13 mouse cellular contexts compared by ENCODE assay signal in genomic region chr7:29259781-29260730, GRCm38 (mm10). TPM values are rescaled to one million over a fixed set of nuclear protein-coding genes. Genes with fewer than 3 reads are reported as not detected.
DNase-seq lines count a peak whose midpoint lies in the region; ATAC-seq lines count a peak whose summit lies in the region.
"Had no signal": no experiment of that assay in that cellular context is flagged by ENCODE, and none has a peak within 500 bp of the region (broad histone marks: within the 10 kb centered on the region; RNA-seq: fewer than 3 reads in every experiment).

No protein-coding gene starts in this region.

- H3K36me3 ChIP-seq in forebrain, embryonic 14.5 days (ENCODE audit: control insufficient read depth, insufficient read depth, low read length) = 0 out of 2 replicates have a peak, but pooled peaks cover 2% of the 10 kb centered on the region
- 0 out of 2 replicates have a peak, but pooled peaks cover 5% of the 10 kb centered on the region for H3K36me3 ChIP-seq in midbrain, embryonic 14.5 days (ENCODE audit: control insufficient read depth, insufficient read depth, low read length)

- H3K4me2 ChIP-seq in forebrain, embryonic 14.5 days (ENCODE audit: low read length) = no peak overlapping the region
- H3K4me2 ChIP-seq in midbrain, embryonic 14.5 days (ENCODE audit: low read length) = no peak overlapping the region
- H3K4me2 ChIP-seq: stomach, embryonic 15.5 days had no signal

- peaks cover 7% of the 10 kb centered on the region for H3K4me1 ChIP-seq in forebrain, embryonic 14.5 days (ENCODE audit: control insufficient read depth, insufficient read depth, low read length)
- H3K4me1 ChIP-seq in midbrain, embryonic 14.5 days (ENCODE audit: control insufficient read depth, insufficient read depth, low read length) = peaks cover 6% of the 10 kb centered on the region; the same call in 1 of the 2 replicates

- peak; percentile 40 for DNase-seq in embryo, embryonic 10.5 days (ENCODE audit: low spot score)
- DNase-seq in embryo, embryonic 9.5 days (ENCODE audit: extremely low spot score) = no peak
- peak; percentile 14 for DNase-seq in A20 (ENCODE audit: low read depth, low spot score)
- DNase-seq in forebrain, embryonic 14.5 days (ENCODE audit: low spot score) = peak; percentile 33
- DNase-seq in midbrain, embryonic 14.5 days = peak; percentile 22
- DNase-seq in left cerebral cortex, adult 18-20 months (ENCODE audit: low spot score in 2 of 2) = no peak
- DNase-seq in natural killer cell, adult 2 months (ENCODE audit: low spot score in 2 of 2) = no peak
- DNase-seq: cerebellum, postnatal 25 days; heart, adult 18-20 months; kidney, postnatal 10 days; liver, postnatal 0 days had no signal

- no peak overlapping the region for H3K9ac ChIP-seq in forebrain, embryonic 14.5 days (ENCODE audit: low read length)
- no peak overlapping the region for H3K9ac ChIP-seq in midbrain, embryonic 14.5 days (replicated peaks; ENCODE audit: low read length)
- H3K9ac ChIP-seq: liver, postnatal 0 days; stomach, embryonic 15.5 days had no signal

- no peaks in the 10 kb centered on the region for H3K27me3 ChIP-seq in forebrain, embryonic 14.5 days (replicated peaks; ENCODE audit: control insufficient read depth, insufficient read depth, low read length)
- H3K27me3 ChIP-seq in midbrain, embryonic 14.5 days (ENCODE audit: control insufficient read depth, insufficient read depth, low read length) = no peaks in the 10 kb centered on the region
- H3K27me3 ChIP-seq: stomach, embryonic 15.5 days had no signal

- H3K4me3 ChIP-seq in forebrain, embryonic 14.5 days (ENCODE audit: low read depth, low read length) = no peak overlapping the region
- H3K4me3 ChIP-seq in midbrain, embryonic 14.5 days (replicated peaks; ENCODE audit: low read depth, low read length) = no peak overlapping the region
- H3K4me3 ChIP-seq: stomach, embryonic 15.5 days had no signal

- 69% methylated on average over 10 of the region's 10 CpGs for WGBS in forebrain, embryonic 14.5 days
- WGBS in midbrain, embryonic 14.5 days = 62% methylated on average over 10 of the region's 10 CpGs

- H3K9me3 ChIP-seq in forebrain, embryonic 14.5 days (replicated peaks; ENCODE audit: control insufficient read depth, low read length) = no peaks in the 10 kb centered on the region
- no peaks in the 10 kb centered on the region for H3K9me3 ChIP-seq in midbrain, embryonic 14.5 days (ENCODE audit: control insufficient read depth, low read length)
- H3K9me3 ChIP-seq: stomach, embryonic 15.5 days had no signal

- peak; percentile 50; the same call in 1 of the 2 replicates for ATAC-seq in forebrain, embryonic 14.5 days
- ATAC-seq in midbrain, embryonic 14.5 days (ENCODE audit: low FRiP score, low TSS enrichment) = peak; percentile 37; the same call in 1 of the 2 replicates
- no peak for ATAC-seq in megakaryocyte progenitor cell, adult 5-6 weeks (replicated peaks; ENCODE audit: poor library complexity)
- ATAC-seq: liver, postnatal 0 days had no signal

- H3K27ac ChIP-seq in forebrain, embryonic 14.5 days (ENCODE audit: low read depth, low read length) = peak overlapping the region; percentile 39; the same call in 1 of the 2 replicates
- 0 out of 2 replicates have a peak overlapping the region, but pooled peaks have one; percentile 32 for H3K27ac ChIP-seq in midbrain, embryonic 14.5 days (replicated peaks; ENCODE audit: low read depth, low read length)
- H3K27ac ChIP-seq: stomach, embryonic 15.5 days had no signal

RNA-seq across cellular contexts. Expression of gene 2200002D01Rik, which starts 11.8 kb away (rescaled TPM):
- polyA plus RNA-seq in forebrain, embryonic 14.5 days (2014; fragmentation: Nextera tagmentation; extraction: Ambion mirVana) = 0.37 and 1.2 TPM in 2 replicates
- polyA plus RNA-seq in midbrain, embryonic 14.5 days (2014; fragmentation: Nextera tagmentation; extraction: Ambion mirVana) = 0.29 and 0.57 TPM in 2 replicates
- under 1 TPM; 0.65 to 0.98 TPM for total RNA-seq in left cerebral cortex, adult 18-20 months (2021)
- total RNA-seq in megakaryocyte progenitor cell, adult 5-6 weeks (2015) = 0.20 TPM in 1 of 2 replicates, not detected in the other
- total RNA-seq in megakaryocyte progenitor cell, adult 5-6 weeks (2017) = 1.4 TPM in 1 of 2 replicates, not detected in the other

RNA-seq across cellular contexts. Expression of gene Spint2, which starts 21.7 kb away (rescaled TPM):
- polyA plus RNA-seq in forebrain, embryonic 14.5 days (2014; fragmentation: Nextera tagmentation; extraction: Ambion mirVana) = 46.6 and 51.3 TPM in 2 replicates
- 52.3 and 66.3 TPM in 2 replicates for polyA plus RNA-seq in midbrain, embryonic 14.5 days (2014; fragmentation: Nextera tagmentation; extraction: Ambion mirVana)
- total RNA-seq in left cerebral cortex, adult 18-20 months (2021) = 10 to 100 TPM; 27.6 to 33.5 TPM
- 60.8 and 62.8 TPM in 2 replicates for total RNA-seq in megakaryocyte progenitor cell, adult 5-6 weeks (2015)
- 21.2 and 34.1 TPM in 2 replicates for total RNA-seq in megakaryocyte progenitor cell, adult 5-6 weeks (2017)

RNA-seq across cellular contexts. Expression of gene Yif1b, which starts 21.9 kb away (rescaled TPM):
- 88.2 and 96.2 TPM in 2 replicates for polyA plus RNA-seq in forebrain, embryonic 14.5 days (2014; fragmentation: Nextera tagmentation; extraction: Ambion mirVana)
- 86.6 and 107 TPM in 2 replicates for polyA plus RNA-seq in midbrain, embryonic 14.5 days (2014; fragmentation: Nextera tagmentation; extraction: Ambion mirVana)
- 10 to 100 TPM; 51.7 to 52.4 TPM for total RNA-seq in left cerebral cortex, adult 18-20 months (2021)
- total RNA-seq in megakaryocyte progenitor cell, adult 5-6 weeks (2015) = 75.8 and 77.8 TPM in 2 replicates
- 28.2 and 34.1 TPM in 2 replicates for total RNA-seq in megakaryocyte progenitor cell, adult 5-6 weeks (2017)

RNA-seq across cellular contexts. Expression of gene Kcnk6, which starts 27.7 kb away (rescaled TPM):
- 0.22 and 0.46 TPM in 2 replicates for polyA plus RNA-seq in forebrain, embryonic 14.5 days (2014; fragmentation: Nextera tagmentation; extraction: Ambion mirVana)
- polyA plus RNA-seq in midbrain, embryonic 14.5 days (2014; fragmentation: Nextera tagmentation; extraction: Ambion mirVana) = 0.54 and 0.85 TPM in 2 replicates
- total RNA-seq in left cerebral cortex, adult 18-20 months (2021) = 1 to 10 TPM; 3.0 to 3.1 TPM
- 4.2 and 5.8 TPM in 2 replicates for total RNA-seq in megakaryocyte progenitor cell, adult 5-6 weeks (2015)
- 8.0 and 9.3 TPM in 2 replicates for total RNA-seq in megakaryocyte progenitor cell, adult 5-6 weeks (2017)

RNA-seq across cellular contexts. Expression of gene Ppp1r14a, which starts 29.1 kb away (rescaled TPM):
- polyA plus RNA-seq in forebrain, embryonic 14.5 days (2014; fragmentation: Nextera tagmentation; extraction: Ambion mirVana) = 5.7 and 9.8 TPM in 2 replicates
- 0.94 and 3.9 TPM in 2 replicates for polyA plus RNA-seq in midbrain, embryonic 14.5 days (2014; fragmentation: Nextera tagmentation; extraction: Ambion mirVana)
- total RNA-seq in left cerebral cortex, adult 18-20 months (2021) = 10 to 100 TPM; 16.8 to 18.3 TPM
- not detected in 2 replicates for total RNA-seq in megakaryocyte progenitor cell, adult 5-6 weeks (2015)
- 1.1 TPM in 1 of 2 replicates, not detected in the other for total RNA-seq in megakaryocyte progenitor cell, adult 5-6 weeks (2017)

Comparison
In these comparisons a context has a peak if more than half of its experiments do, and no peak if none do; other contexts are left out.
1. DNase-seq: peak in embryo, embryonic 10.5 days (single experiment), A20 (single experiment), forebrain, embryonic 14.5 days (single experiment) and midbrain, embryonic 14.5 days (single experiment); none in embryo, embryonic 9.5 days (single experiment), left cerebral cortex, adult 18-20 months (0 of 2) and natural killer cell, adult 2 months (0 of 2).